Mouse (Mus musculus): ENCODE results near the gene Smad3. TPM values are rescaled to one million over a fixed set of nuclear protein-coding genes. Genes with fewer than 3 reads are reported as not detected.
A peak's percentile ranks its signal among the peaks of the same experiment; 100 is the strongest.

Gene Smad3
- polyA plus RNA-seq, 1 experiment = 6.1 TPM

DNA sequence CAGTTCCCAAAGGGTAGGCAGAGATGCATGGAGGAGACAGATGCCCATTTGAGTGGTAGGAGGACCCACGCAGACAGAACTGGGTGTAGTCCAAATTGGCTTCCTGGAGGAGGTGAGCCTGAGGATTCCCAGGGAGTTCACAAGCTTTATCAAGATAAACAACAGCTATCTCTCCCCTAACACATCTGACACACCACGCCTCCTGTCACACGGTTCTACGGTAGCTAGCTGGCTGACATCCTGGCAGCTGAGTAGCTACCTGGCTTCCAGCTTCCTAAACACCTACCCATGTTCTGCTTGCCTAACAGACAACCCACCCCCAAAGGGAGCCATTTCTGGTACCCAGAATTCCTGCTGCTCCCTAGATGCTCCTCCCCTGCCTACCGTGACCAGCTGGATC is 47.9 kb downstream of the Smad3 start:
- Histone ChIP-seq H3K36me3 (ENCODE audit: control insufficient read depth, insufficient read depth, low read length) (no peaks in the 10 kb centered on the region), H3K27me3 (ENCODE audit: control insufficient read depth, insufficient read depth, low read length) (no peaks in the 10 kb centered on the region), H3K4me3 (ENCODE audit: control insufficient read depth, low read depth, low read length) (no peak overlapping the region), H3K27ac (ENCODE audit: control insufficient read depth, insufficient read depth, low read depth, low read length) (no peak overlapping the region), H3K4me1 (ENCODE audit: control insufficient read depth, insufficient read depth, low read length) (no peaks in the 10 kb centered on the region; the same call in none of the 2 replicates)
- no peak for TF ChIP-seq CTCF (IDR thresholded peaks at IDR 0.05; ENCODE audit: control insufficient read depth, insufficient read depth, insufficient replicate concordance, low read depth, low read length)
- no peak for TF ChIP-seq POLR2A (IDR thresholded peaks at IDR 0.05; ENCODE audit: control insufficient read depth, low read depth, low read length)

DNA sequence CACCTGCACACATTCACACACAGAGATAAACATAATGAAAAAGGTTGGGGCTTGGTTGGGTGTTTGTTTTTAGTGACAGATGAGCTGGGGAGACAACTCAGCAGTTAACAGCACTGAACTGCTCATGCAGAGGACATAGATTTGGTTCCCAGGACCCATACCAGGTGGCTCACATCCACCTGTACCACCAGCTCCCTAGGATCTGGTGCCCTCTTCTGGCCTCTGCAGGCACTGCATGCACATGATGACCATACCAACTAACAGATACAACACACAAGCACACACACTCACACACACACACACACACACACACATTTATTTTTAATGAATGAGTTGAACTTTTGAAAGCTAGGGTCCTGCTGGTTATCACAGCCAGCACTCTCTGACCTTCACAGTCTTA is 48.5 kb downstream of the Smad3 start:
- Histone ChIP-seq H3K27ac (ENCODE audit: control insufficient read depth, insufficient read depth, low read depth, low read length) (no peak overlapping the region), H3K4me1 (ENCODE audit: control insufficient read depth, insufficient read depth, low read length) (no peaks in the 10 kb centered on the region; the same call in none of the 2 replicates), H3K36me3 (ENCODE audit: control insufficient read depth, insufficient read depth, low read length) (no peaks in the 10 kb centered on the region), H3K27me3 (ENCODE audit: control insufficient read depth, insufficient read depth, low read length) (no peaks in the 10 kb centered on the region), H3K4me3 (ENCODE audit: control insufficient read depth, low read depth, low read length) (no peak overlapping the region)
- TF ChIP-seq CTCF (IDR thresholded peaks at IDR 0.05; ENCODE audit: control insufficient read depth, insufficient read depth, insufficient replicate concordance, low read depth, low read length) (peak; percentile 78; the same call in 1 of the 2 replicates), POLR2A (IDR thresholded peaks at IDR 0.05; ENCODE audit: control insufficient read depth, low read depth, low read length) (no peak)

DNA sequence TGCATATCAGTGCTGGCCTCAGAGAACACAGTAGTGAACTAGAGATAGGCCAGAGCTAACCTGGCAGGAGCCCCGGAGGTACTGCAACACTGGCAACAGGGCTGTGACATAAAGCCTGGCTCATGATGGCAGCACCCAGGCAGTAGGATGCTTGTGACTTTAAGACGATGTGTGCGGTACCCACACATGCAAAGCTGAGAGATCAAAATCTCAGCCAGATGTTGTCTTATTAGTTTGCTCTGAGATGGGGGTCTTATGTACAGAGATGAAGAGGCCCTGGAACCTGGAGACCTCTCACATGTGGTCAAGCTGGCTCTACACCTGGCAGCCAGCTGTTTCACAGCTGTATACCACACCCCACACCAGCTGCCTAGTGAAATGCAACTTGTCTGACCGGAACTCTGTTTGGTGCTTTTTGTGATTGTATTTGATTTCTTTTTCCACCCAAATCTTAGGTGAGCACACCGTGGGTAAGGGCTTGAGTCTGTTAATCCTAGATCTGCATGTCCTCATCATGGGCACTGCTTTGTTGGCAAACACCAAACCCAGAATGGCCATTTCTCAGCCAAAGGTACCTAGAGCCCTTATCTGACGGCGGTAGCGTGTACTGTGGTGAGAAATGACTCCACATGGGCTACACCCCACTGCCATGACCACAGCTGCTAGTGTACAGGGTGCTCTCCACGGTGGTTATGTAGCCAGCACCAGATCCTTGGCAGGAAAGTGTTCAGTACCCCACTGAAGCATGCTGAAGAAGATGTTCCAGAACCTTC is 49.8 kb downstream of the Smad3 start:
- Histone ChIP-seq H3K4me1 (ENCODE audit: control insufficient read depth, insufficient read depth, low read length) (no peaks in the 10 kb centered on the region; the same call in none of the 2 replicates), H3K36me3 (ENCODE audit: control insufficient read depth, insufficient read depth, low read length) (no peaks in the 10 kb centered on the region), H3K27me3 (ENCODE audit: control insufficient read depth, insufficient read depth, low read length) (no peaks in the 10 kb centered on the region), H3K27ac (ENCODE audit: control insufficient read depth, insufficient read depth, low read depth, low read length) (no peak overlapping the region), H3K4me3 (ENCODE audit: control insufficient read depth, low read depth, low read length) (no peak overlapping the region)
- TF ChIP-seq POLR2A (IDR thresholded peaks at IDR 0.05; ENCODE audit: control insufficient read depth, low read depth, low read length) = no peak
- TF ChIP-seq CTCF (IDR thresholded peaks at IDR 0.05; ENCODE audit: control insufficient read depth, insufficient read depth, insufficient replicate concordance, low read depth, low read length) = no peak

DNA sequence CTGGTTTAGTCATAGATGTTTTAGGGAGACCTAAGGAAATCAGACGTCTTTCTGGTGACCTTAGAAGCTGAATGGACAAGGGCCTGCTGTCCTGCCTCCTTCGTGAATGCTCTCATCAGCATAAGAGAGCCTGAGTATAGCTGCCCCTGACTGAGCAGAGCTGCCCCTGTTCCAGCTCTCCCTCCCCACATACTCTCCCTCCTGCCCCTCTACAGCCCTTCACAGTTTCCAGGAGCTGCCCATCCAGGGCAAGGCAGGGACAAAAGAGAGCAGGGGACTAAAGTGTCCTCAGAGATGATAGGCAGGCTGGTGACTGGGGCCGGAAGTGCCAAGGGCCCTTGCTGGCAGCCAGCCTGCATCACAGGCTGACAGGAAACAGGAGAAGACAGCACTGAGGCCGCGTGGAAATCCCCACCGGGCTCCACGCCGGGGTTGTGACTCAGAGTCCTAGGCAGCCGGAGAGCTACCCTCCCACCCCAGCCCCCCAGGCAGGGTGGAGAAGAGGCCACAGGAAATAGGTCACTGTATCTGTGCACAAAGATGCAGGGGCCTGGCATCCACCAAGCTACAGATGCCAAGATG is 51.6 kb downstream of the Smad3 start:
- TF ChIP-seq CTCF (IDR thresholded peaks at IDR 0.05; ENCODE audit: control insufficient read depth, insufficient read depth, insufficient replicate concordance, low read depth, low read length) (no peak), POLR2A (IDR thresholded peaks at IDR 0.05; ENCODE audit: control insufficient read depth, low read depth, low read length) (no peak)
- no peak overlapping the region for H3K4me3 ChIP-seq (ENCODE audit: control insufficient read depth, low read depth, low read length)
- H3K27ac ChIP-seq (ENCODE audit: control insufficient read depth, insufficient read depth, low read depth, low read length) = no peak overlapping the region
- H3K27me3 ChIP-seq (ENCODE audit: control insufficient read depth, insufficient read depth, low read length) = no peaks in the 10 kb centered on the region
- peaks cover 2% of the 10 kb centered on the region for H3K4me1 ChIP-seq (ENCODE audit: control insufficient read depth, insufficient read depth, low read length)
- no peaks in the 10 kb centered on the region for H3K36me3 ChIP-seq (ENCODE audit: control insufficient read depth, insufficient read depth, low read length)

DNA sequence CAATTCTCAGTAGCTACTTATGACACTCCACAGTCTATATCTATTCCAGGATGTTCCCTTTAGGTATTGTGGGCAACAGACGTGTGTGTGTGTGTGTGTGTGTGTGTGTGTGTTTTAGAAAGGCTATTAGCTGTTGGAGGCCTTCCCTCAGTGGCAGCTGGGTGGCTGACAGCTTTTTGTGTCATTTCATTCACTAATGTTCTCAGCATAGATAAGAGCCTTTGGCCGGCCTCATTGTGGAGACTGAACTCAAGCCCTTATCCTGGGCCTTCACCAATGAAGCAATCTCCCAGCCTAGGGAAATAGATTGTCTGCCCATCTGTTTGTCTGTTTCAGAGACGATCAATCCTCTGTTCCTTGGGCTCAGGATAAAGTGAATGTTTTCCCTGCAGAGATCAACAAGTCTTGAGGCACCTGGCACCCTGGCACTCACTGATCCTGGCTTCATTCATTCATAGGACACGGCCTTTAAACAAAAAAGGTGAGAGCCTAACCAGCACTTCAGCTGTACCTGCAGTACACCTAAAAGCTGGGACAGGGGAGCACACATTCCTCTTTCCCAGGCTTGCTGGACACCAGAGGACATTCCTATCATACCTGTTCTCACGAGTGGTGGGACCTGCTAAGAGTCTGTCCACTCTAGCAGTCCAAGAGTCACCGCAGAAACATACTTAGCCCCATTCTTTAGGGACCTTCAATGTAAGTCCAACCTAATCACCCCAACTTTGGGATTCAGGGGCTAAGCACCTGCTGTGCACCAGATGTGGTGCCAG is 52.6 kb downstream of the Smad3 start:
- TF ChIP-seq POLR2A (IDR thresholded peaks at IDR 0.05; ENCODE audit: control insufficient read depth, low read depth, low read length) (no peak), CTCF (IDR thresholded peaks at IDR 0.05; ENCODE audit: control insufficient read depth, insufficient read depth, insufficient replicate concordance, low read depth, low read length) (no peak)
- Histone ChIP-seq H3K27ac (ENCODE audit: control insufficient read depth, insufficient read depth, low read depth, low read length) (no peak overlapping the region), H3K27me3 (ENCODE audit: control insufficient read depth, insufficient read depth, low read length) (no peaks in the 10 kb centered on the region), H3K4me1 (ENCODE audit: control insufficient read depth, insufficient read depth, low read length) (peaks cover 2% of the 10 kb centered on the region), H3K4me3 (ENCODE audit: control insufficient read depth, low read depth, low read length) (no peak overlapping the region), H3K36me3 (ENCODE audit: control insufficient read depth, insufficient read depth, low read length) (no peaks in the 10 kb centered on the region)

DNA sequence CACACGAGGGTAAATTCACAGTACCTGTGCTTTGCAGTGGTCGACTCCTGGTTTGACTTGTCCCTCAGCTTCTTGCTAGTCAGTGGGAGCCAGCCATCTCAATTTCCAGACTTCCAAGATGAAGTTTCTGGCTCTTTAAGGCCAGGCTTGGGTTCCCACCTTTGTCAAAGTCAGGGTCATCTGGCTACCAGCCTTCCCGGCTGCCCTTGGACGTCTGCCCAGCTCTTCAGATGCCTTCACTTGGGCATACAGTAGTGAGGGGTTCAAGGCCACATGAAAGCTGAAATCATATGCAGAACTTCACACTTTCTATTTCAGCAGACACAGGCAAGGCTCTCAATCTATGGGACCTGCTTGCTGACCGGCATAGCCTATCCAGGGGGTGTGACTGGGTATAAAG is 53.7 kb downstream of the Smad3 start:
- peaks cover 2% of the 10 kb centered on the region for H3K4me1 ChIP-seq (ENCODE audit: control insufficient read depth, insufficient read depth, low read length)
- H3K36me3 ChIP-seq (ENCODE audit: control insufficient read depth, insufficient read depth, low read length) = no peaks in the 10 kb centered on the region
- TF ChIP-seq POLR2A (IDR thresholded peaks at IDR 0.05; ENCODE audit: control insufficient read depth, low read depth, low read length) (no peak), CTCF (IDR thresholded peaks at IDR 0.05; ENCODE audit: control insufficient read depth, insufficient read depth, insufficient replicate concordance, low read depth, low read length) (no peak)
- H3K27ac ChIP-seq (ENCODE audit: control insufficient read depth, insufficient read depth, low read depth, low read length) = no peak overlapping the region
- H3K4me3 ChIP-seq (ENCODE audit: control insufficient read depth, low read depth, low read length) = no peak overlapping the region
- no peaks in the 10 kb centered on the region for H3K27me3 ChIP-seq (ENCODE audit: control insufficient read depth, insufficient read depth, low read length)

DNA sequence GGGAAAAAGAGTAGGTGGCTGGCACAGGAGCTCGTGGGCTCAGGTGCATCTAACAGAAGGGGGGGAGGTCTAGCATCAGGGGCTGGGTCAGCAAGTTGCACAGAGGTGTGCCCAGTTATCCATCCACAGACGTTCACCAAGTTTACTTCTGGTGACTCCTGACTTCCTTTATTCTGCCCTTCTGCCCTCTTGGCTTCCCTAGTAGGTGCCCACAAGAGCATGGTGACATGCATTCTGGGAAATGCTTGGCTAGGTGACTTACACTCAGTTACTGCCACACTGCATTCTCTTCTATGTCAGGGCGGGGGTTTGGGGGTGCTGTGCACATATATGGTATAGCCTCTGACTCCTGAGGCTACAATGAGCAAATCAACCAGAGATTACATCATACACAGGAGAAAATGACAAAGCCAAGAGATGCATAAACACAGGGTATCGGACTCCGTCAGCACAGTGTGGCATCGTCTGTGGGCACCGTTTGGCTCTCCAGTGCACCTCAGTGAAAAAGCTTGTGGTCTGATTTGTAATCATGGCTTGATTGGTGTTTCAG is 54.5 kb downstream of the Smad3 start:
- no peak for TF ChIP-seq POLR2A (IDR thresholded peaks at IDR 0.05; ENCODE audit: control insufficient read depth, low read depth, low read length)
- TF ChIP-seq CTCF (IDR thresholded peaks at IDR 0.05; ENCODE audit: control insufficient read depth, insufficient read depth, insufficient replicate concordance, low read depth, low read length) = no peak
- H3K27me3 ChIP-seq (ENCODE audit: control insufficient read depth, insufficient read depth, low read length) = no peaks in the 10 kb centered on the region
- no peaks in the 10 kb centered on the region for H3K36me3 ChIP-seq (ENCODE audit: control insufficient read depth, insufficient read depth, low read length)
- peaks cover 2% of the 10 kb centered on the region for H3K4me1 ChIP-seq (ENCODE audit: control insufficient read depth, insufficient read depth, low read length)
- no peak overlapping the region for H3K27ac ChIP-seq (ENCODE audit: control insufficient read depth, insufficient read depth, low read depth, low read length)
- no peak overlapping the region for H3K4me3 ChIP-seq (ENCODE audit: control insufficient read depth, low read depth, low read length)
